Mouse (Mus musculus): ENCODE measurements around the gene Gpatch3. TPM values are rescaled to one million over a fixed set of nuclear protein-coding genes. Genes with fewer than 3 reads are reported as not detected.

The Gpatch3 gene
- polyA plus RNA-seq, 1 experiment from 2014 or later, result 4.2 TPM

GRCm38 (mm10) chr4:133611815-133612214 lies 37.3 kb downstream of the Gpatch3 start:
- Histone ChIP-seq H3K36me3 (ENCODE audit: control insufficient read depth, insufficient read depth, low read length) (peaks cover 19% of the 10 kb centered on the region), H3K4me2 (ENCODE audit: low read depth, low read length) (no peak overlapping the region), H3K27ac (ENCODE audit: low read length) (no peak overlapping the region), H3K4me3 (replicated peaks; ENCODE audit: low read length) (no peak overlapping the region), H3K9ac (ENCODE audit: low read length) (no peak overlapping the region), H3K4me1 (ENCODE audit: control insufficient read depth, insufficient read depth, low read length) (peaks cover 5% of the 10 kb centered on the region; the same call in 1 of the 2 replicates), H3K9me3 (replicated peaks; ENCODE audit: control insufficient read depth, low read length) (no peaks in the 10 kb centered on the region), H3K27me3 (ENCODE audit: control insufficient read depth, insufficient read depth, low read length) (no peaks in the 10 kb centered on the region)
- ATAC-seq (ENCODE audit: insufficient read depth, low FRiP score), result no peak
- WGBS, result 97% methylated on average over 5 of the region's 5 CpGs

DNA sequence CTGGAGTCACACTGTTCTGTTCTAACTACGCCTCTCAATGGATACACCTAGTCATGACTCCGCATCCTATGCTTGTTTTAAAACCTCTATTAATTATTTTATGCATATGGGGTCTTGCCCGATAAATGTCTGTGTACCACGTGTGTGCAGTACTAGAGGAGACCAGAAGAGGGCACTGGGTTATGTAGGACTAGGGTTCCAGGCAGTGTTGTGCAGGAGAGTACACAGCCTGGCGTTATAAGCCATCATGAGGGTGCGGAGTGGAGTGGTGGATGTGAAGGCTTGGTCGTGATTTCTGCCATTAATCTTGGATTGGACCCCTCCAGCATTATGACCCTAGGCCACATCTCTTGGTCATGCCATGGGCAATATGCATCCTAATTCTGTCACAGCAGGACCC lies 37.9 kb downstream of the Gpatch3 start:
- WGBS, result 95% methylated on average over 7 of the region's 7 CpGs
- no peaks in the 10 kb centered on the region for H3K27me3 ChIP-seq (ENCODE audit: control insufficient read depth, insufficient read depth, low read length)
- ATAC-seq (ENCODE audit: insufficient read depth, low FRiP score), result no peak
- no peaks in the 10 kb centered on the region for H3K9me3 ChIP-seq (replicated peaks; ENCODE audit: control insufficient read depth, low read length)
- H3K4me1 ChIP-seq (ENCODE audit: control insufficient read depth, insufficient read depth, low read length), result peaks cover 1% of the 10 kb centered on the region; the same call in 1 of the 2 replicates
- no peak overlapping the region for H3K4me2 ChIP-seq (ENCODE audit: low read depth, low read length)
- H3K36me3 ChIP-seq (ENCODE audit: control insufficient read depth, insufficient read depth, low read length), result peaks cover 19% of the 10 kb centered on the region
- H3K9ac ChIP-seq (ENCODE audit: low read length), result no peak overlapping the region
- no peak overlapping the region for H3K27ac ChIP-seq (ENCODE audit: low read length)
- no peak overlapping the region for H3K4me3 ChIP-seq (replicated peaks; ENCODE audit: low read length)

DNA sequence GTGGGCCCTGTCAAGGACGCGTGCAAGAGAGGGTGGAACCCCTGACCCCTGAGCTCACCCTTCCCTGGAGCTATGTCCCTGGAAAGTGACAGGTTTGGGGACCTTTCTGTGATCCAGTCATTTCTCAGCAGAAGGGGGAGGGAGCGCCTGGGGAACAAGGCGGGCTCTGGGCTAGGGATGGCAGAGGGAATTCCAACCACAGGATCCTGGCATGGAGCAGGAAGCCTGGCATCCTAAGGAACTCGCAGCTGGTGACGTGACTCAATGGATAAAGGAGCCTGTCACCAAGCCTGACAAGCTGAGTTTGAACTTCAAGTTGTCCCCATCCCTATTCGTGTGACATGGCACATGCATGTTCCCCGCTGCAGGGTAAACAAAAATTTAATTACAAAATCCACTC lies 38.5 kb downstream of the Gpatch3 start:
- Histone ChIP-seq H3K27me3 (ENCODE audit: control insufficient read depth, insufficient read depth, low read length) (no peaks in the 10 kb centered on the region), H3K9me3 (replicated peaks; ENCODE audit: control insufficient read depth, low read length) (no peaks in the 10 kb centered on the region), H3K27ac (ENCODE audit: low read length) (no peak overlapping the region), H3K4me1 (ENCODE audit: control insufficient read depth, insufficient read depth, low read length) (no peaks in the 10 kb centered on the region), H3K4me3 (replicated peaks; ENCODE audit: low read length) (no peak overlapping the region), H3K36me3 (ENCODE audit: control insufficient read depth, insufficient read depth, low read length) (peaks cover 19% of the 10 kb centered on the region), H3K9ac (ENCODE audit: low read length) (no peak overlapping the region), H3K4me2 (ENCODE audit: low read depth, low read length) (no peak overlapping the region)
- ATAC-seq (ENCODE audit: insufficient read depth, low FRiP score), result no peak
- WGBS, result 93% methylated on average over 8 of the region's 8 CpGs

DNA sequence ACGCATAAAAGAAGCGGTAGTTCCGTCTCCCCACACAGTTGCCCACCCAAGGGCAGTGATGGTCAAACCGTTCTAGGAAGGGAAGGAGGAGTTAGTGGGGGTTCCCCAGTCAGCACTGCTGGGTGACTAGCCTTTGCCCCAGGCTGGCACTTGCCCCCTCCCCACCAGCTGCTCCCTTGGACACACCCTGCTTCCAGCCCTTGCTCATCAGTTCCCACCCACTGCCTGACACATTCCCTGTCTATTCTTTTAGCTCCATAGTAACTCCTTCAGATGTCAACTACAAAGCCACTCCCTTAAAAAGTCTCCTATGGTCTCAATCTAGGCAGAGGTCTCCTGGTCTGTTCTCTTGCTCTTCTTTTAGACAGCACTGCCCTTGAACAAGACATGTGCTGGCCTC lies 39.3 kb downstream of the Gpatch3 start:
- 89% methylated on average over 4 of the region's 4 CpGs for WGBS
- Histone ChIP-seq H3K27me3 (ENCODE audit: control insufficient read depth, insufficient read depth, low read length) (no peaks in the 10 kb centered on the region), H3K9ac (ENCODE audit: low read length) (no peak overlapping the region), H3K9me3 (replicated peaks; ENCODE audit: control insufficient read depth, low read length) (no peaks in the 10 kb centered on the region), H3K4me3 (replicated peaks; ENCODE audit: low read length) (no peak overlapping the region), H3K4me2 (ENCODE audit: low read depth, low read length) (no peak overlapping the region), H3K4me1 (ENCODE audit: control insufficient read depth, insufficient read depth, low read length) (no peaks in the 10 kb centered on the region), H3K27ac (ENCODE audit: low read length) (peak overlapping the region; percentile 27; the same call in 1 of the 2 replicates), H3K36me3 (ENCODE audit: control insufficient read depth, insufficient read depth, low read length) (peaks cover 14% of the 10 kb centered on the region)
- no peak for ATAC-seq (ENCODE audit: insufficient read depth, low FRiP score)

- H3K9me3 ChIP-seq (replicated peaks; ENCODE audit: control insufficient read depth, low read length), result no peaks in the 10 kb centered on the region
- no peak overlapping the region for H3K4me3 ChIP-seq (replicated peaks; ENCODE audit: low read length)
- no peaks in the 10 kb centered on the region for H3K27me3 ChIP-seq (ENCODE audit: control insufficient read depth, insufficient read depth, low read length)
- H3K36me3 ChIP-seq (ENCODE audit: control insufficient read depth, insufficient read depth, low read length), result peaks cover 14% of the 10 kb centered on the region
- H3K4me1 ChIP-seq (ENCODE audit: control insufficient read depth, insufficient read depth, low read length), result no peaks in the 10 kb centered on the region
- H3K27ac ChIP-seq (ENCODE audit: low read length), result peak overlapping the region; percentile 27; the same call in 1 of the 2 replicates
- H3K9ac ChIP-seq (ENCODE audit: low read length), result no peak overlapping the region
- 81% methylated on average over 8 of the region's 8 CpGs for WGBS
- peak; percentile 45; the same call in 1 of the 2 replicates for ATAC-seq (ENCODE audit: insufficient read depth, low FRiP score)
- H3K4me2 ChIP-seq (ENCODE audit: low read depth, low read length), result no peak overlapping the region
Observed at GRCm38 (mm10) chr4:133614274-133614761, 39.8 kb downstream of the Gpatch3 start.

GRCm38 (mm10) chr4:133615416-133615815 lies 40.9 kb downstream of the Gpatch3 start:
- Histone ChIP-seq H3K9me3 (replicated peaks; ENCODE audit: control insufficient read depth, low read length) (no peaks in the 10 kb centered on the region), H3K4me2 (ENCODE audit: low read depth, low read length) (no peak overlapping the region), H3K9ac (ENCODE audit: low read length) (no peak overlapping the region), H3K4me1 (ENCODE audit: control insufficient read depth, insufficient read depth, low read length) (no peaks in the 10 kb centered on the region), H3K27me3 (ENCODE audit: control insufficient read depth, insufficient read depth, low read length) (no peaks in the 10 kb centered on the region), H3K36me3 (ENCODE audit: control insufficient read depth, insufficient read depth, low read length) (peaks cover 14% of the 10 kb centered on the region), H3K27ac (ENCODE audit: low read length) (no peak overlapping the region), H3K4me3 (replicated peaks; ENCODE audit: low read length) (no peak overlapping the region)
- no peak for ATAC-seq (ENCODE audit: insufficient read depth, low FRiP score)
- WGBS, result 79% methylated on average over 10 of the region's 10 CpGs

GRCm38 (mm10) chr4:133617936-133618335 lies 43.4 kb downstream of the Gpatch3 start:
- no peaks in the 10 kb centered on the region for H3K4me1 ChIP-seq (ENCODE audit: control insufficient read depth, insufficient read depth, low read length)
- ATAC-seq (ENCODE audit: insufficient read depth, low FRiP score), result no peak

DNA sequence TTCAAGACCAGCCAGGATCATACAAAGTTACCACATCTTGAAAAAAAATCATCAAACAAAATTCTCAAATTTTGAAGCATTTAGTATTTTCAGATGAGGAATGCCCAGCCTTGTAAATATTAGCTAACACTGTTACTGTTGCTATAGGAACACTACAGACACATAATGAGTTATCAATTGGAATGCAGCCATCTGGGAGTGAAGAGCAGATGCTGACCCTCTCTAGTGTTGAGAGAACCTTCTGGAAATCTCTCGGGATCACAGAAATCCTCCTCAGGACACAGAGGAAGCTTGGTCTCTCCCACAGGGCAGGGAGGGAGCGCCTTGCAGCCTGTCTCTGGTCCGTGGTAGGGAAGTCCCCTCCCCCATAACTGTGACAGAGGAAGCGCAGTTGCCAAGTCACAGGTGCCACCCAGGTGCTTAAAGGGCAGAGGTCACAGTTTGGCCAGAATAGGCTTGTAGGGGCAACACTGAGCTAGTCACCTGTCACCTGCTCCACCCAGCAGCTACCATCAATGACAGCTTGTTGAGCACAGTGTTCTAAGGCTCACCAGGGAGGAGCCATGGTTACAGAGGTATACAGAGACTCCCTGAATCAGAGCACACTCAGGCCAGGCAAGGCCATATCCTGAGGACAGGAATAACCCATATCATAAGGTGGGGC lies 45.1 kb downstream of the Gpatch3 start:
- 62% methylated on average over 4 of the region's 4 CpGs for WGBS
- Histone ChIP-seq H3K4me3 (replicated peaks; ENCODE audit: low read length) (no peak overlapping the region), H3K9me3 (replicated peaks; ENCODE audit: control insufficient read depth, low read length) (no peaks in the 10 kb centered on the region), H3K36me3 (ENCODE audit: control insufficient read depth, insufficient read depth, low read length) (no peaks in the 10 kb centered on the region), H3K27ac (ENCODE audit: low read length) (no peak overlapping the region), H3K4me2 (ENCODE audit: low read depth, low read length) (no peak overlapping the region), H3K9ac (ENCODE audit: low read length) (no peak overlapping the region), H3K4me1 (ENCODE audit: control insufficient read depth, insufficient read depth, low read length) (no peaks in the 10 kb centered on the region), H3K27me3 (ENCODE audit: control insufficient read depth, insufficient read depth, low read length) (no peaks in the 10 kb centered on the region)
- ATAC-seq (ENCODE audit: insufficient read depth, low FRiP score), result no peak

More at GRCm38 (mm10) chr4:133617936-133618335, 43.4 kb downstream of the Gpatch3 start:
- no peaks in the 10 kb centered on the region for H3K9me3 ChIP-seq (replicated peaks; ENCODE audit: control insufficient read depth, low read length)
- no peak overlapping the region for H3K4me2 ChIP-seq (ENCODE audit: low read depth, low read length)
- H3K27ac ChIP-seq (ENCODE audit: low read length), result no peak overlapping the region
- H3K27me3 ChIP-seq (ENCODE audit: control insufficient read depth, insufficient read depth, low read length), result no peaks in the 10 kb centered on the region
- WGBS, result 91% methylated on average over 11 of the region's 11 CpGs
- no peak overlapping the region for H3K9ac ChIP-seq (ENCODE audit: low read length)
- H3K4me3 ChIP-seq (replicated peaks; ENCODE audit: low read length), result no peak overlapping the region
- 0 out of 2 replicates have a peak, but pooled peaks cover 1% of the 10 kb centered on the region for H3K36me3 ChIP-seq (ENCODE audit: control insufficient read depth, insufficient read depth, low read length)

GRCm38 (mm10) chr4:133620668-133621067 lies 46.1 kb downstream of the Gpatch3 start:
- Histone ChIP-seq H3K27me3 (ENCODE audit: control insufficient read depth, insufficient read depth, low read length) (no peaks in the 10 kb centered on the region), H3K9ac (ENCODE audit: low read length) (no peak overlapping the region), H3K4me3 (replicated peaks; ENCODE audit: low read length) (no peak overlapping the region), H3K9me3 (replicated peaks; ENCODE audit: control insufficient read depth, low read length) (no peaks in the 10 kb centered on the region), H3K4me1 (ENCODE audit: control insufficient read depth, insufficient read depth, low read length) (no peaks in the 10 kb centered on the region), H3K4me2 (ENCODE audit: low read depth, low read length) (no peak overlapping the region), H3K27ac (ENCODE audit: low read length) (no peak overlapping the region), H3K36me3 (ENCODE audit: control insufficient read depth, insufficient read depth, low read length) (no peaks in the 10 kb centered on the region)
- no peak for ATAC-seq (ENCODE audit: insufficient read depth, low FRiP score)
- 87% methylated on average over 8 of the region's 8 CpGs for WGBS

Measured in stomach, embryonic 16.5 days (tissue).